Mouse (Mus musculus): ENCODE data around the gene Ly6g5c. TPM values are rescaled to one million over a fixed set of nuclear protein-coding genes. Genes with fewer than 3 reads are reported as not detected.

Gene Ly6g5c
- total and polyA plus RNA-seq, 3 experiments = not detected

DNA sequence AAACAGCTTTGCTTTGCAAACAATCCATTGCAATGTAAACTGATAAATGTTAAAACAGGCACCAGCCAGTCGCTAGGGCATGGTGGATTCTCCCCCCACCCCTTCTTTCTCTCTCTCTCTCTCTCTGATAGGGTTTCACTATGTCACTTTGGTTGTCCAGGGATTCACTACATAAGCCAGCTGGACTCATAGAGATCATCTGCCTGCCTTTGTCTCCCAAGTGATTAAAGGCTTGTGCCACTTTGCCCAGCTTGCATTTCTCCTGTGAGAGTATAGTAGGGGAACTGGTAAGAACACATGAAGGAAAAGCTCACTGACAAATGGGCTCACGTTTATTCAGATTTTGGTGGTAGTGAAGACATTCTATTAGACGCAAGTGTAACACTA lies 24.1 kb downstream of the Ly6g5c start:
- Histone ChIP-seq H3K9me3 (replicated peaks) (no peaks in the 10 kb centered on the region), H3K4me1 (ENCODE audit: insufficient read depth, low read depth, low read length) (peaks cover 41% of the 10 kb centered on the region), H3K27me3 (ENCODE audit: insufficient read depth, low read length) (no peaks in the 10 kb centered on the region), H3K36me3 (replicated peaks) (peaks cover 54% of the 10 kb centered on the region), H3K4me3 (ENCODE audit: low read depth, low read length) (no peak overlapping the region)
- DNase-seq (ENCODE audit: low spot score) = no peak
- TF ChIP-seq CTCF (IDR thresholded peaks at IDR 0.05; ENCODE audit: low read depth, low read length) = no peak
- no peak for TF ChIP-seq GATA1 (IDR thresholded peaks at IDR 0.05; ENCODE audit: borderline replicate concordance, low read length)
- no peak for TF ChIP-seq GATA2 (IDR thresholded peaks at IDR 0.05; ENCODE audit: borderline replicate concordance, low read depth, low read length)
- no peak for TF ChIP-seq TAL1 (conservative IDR thresholded peaks at IDR 0.05; ENCODE audit: low read depth, low read length)
- no peak for TF ChIP-seq POLR2AphosphoS5 (IDR thresholded peaks at IDR 0.05; ENCODE audit: insufficient replicate concordance, low read depth, low read length)
- ATAC-seq (ENCODE audit: extremely low read depth, insufficient number of reproducible peaks, low FRiP score, poor library complexity, severe bottlenecking) = no peak

DNA sequence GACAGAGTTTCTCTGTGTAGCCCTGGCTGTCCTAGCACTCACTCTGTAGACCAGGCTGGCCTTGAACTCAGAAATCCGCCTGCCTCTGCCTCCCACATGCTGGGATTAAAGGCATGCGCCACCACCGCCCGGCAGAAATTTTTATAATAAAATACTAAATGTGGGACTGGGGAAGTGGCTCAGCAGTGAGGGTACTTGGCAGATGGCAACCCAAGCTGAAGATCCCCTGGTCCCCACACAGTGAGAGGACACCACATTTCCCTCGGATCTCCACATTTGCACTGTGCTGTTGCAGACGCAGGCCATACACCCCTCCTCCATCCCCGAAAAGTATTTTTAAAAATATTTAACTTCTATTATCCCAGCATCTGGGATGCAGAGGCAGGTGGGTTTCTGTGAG lies 25.4 kb downstream of the Ly6g5c start:
- H3K9me3 ChIP-seq (replicated peaks) = no peaks in the 10 kb centered on the region
- ATAC-seq (ENCODE audit: extremely low read depth, insufficient number of reproducible peaks, low FRiP score, poor library complexity, severe bottlenecking) (no peak), DNase-seq (ENCODE audit: low spot score) (no peak)
- TF ChIP-seq GATA1 (IDR thresholded peaks at IDR 0.05; ENCODE audit: borderline replicate concordance, low read length) (no peak), GATA2 (IDR thresholded peaks at IDR 0.05; ENCODE audit: borderline replicate concordance, low read depth, low read length) (no peak), CTCF (IDR thresholded peaks at IDR 0.05; ENCODE audit: low read depth, low read length) (no peak), POLR2AphosphoS5 (IDR thresholded peaks at IDR 0.05; ENCODE audit: insufficient replicate concordance, low read depth, low read length) (no peak), TAL1 (conservative IDR thresholded peaks at IDR 0.05; ENCODE audit: low read depth, low read length) (no peak)
- peaks cover 55% of the 10 kb centered on the region for H3K36me3 ChIP-seq (replicated peaks)
- no peak overlapping the region; the same call in 1 of the 2 replicates for H3K4me3 ChIP-seq (ENCODE audit: low read depth, low read length)
- H3K4me1 ChIP-seq (ENCODE audit: insufficient read depth, low read depth, low read length) = peaks cover 42% of the 10 kb centered on the region
- H3K27me3 ChIP-seq (ENCODE audit: insufficient read depth, low read length) = no peaks in the 10 kb centered on the region

DNA sequence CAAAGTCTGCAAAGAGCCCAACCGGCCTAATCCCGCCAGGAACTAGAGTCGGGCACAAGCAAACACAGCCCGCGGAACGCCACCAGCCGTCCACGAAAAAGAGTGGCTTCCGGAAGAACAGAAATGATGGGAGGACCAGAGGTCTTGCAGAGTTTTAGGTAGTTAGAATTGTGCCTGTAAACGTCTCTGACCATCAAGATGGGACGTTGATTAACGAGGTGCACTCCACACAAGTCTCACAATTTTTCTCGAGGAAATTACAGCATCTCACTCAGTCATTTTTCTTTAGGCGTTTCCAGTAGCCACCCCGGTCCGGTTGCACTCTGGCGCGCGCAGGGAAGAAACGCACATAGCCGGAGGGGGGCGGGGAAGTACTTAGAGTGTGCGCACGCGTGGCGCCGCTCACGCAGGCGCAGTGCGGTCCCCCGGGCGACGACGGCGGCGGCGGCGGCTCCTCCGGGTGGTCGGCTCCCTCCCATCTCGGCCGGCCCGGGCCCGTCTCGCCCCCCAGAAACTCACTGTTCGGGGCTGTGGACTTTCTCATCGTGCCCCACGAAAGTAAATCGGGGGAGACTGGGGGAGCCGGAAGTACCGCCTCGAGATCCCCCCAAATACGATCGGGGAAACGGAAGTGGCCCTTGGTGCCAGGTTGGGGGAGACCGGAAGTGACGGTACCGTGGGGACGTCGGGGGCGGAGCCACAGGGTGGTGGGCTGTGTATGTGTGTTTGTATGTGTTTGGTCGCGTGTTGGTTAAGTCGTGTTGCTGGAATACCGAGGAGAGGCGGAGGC lies 26.9 kb downstream of the Ly6g5c start, which contains the start of gene Bag6:
Gene Bag6 (plus strand): TSS at position 378 of the 790 bp plus-strand sequence.
- ATAC-seq (ENCODE audit: extremely low read depth, insufficient number of reproducible peaks, low FRiP score, poor library complexity, severe bottlenecking) (peak; percentile 74), DNase-seq (ENCODE audit: low spot score) (peak; percentile 89)
- peaks cover 43% of the 10 kb centered on the region for H3K4me1 ChIP-seq (ENCODE audit: insufficient read depth, low read depth, low read length)
- no peaks in the 10 kb centered on the region for H3K27me3 ChIP-seq (ENCODE audit: insufficient read depth, low read length)
- TF ChIP-seq POLR2AphosphoS5 (IDR thresholded peaks at IDR 0.05; ENCODE audit: insufficient replicate concordance, low read depth, low read length) = no peak
- TF ChIP-seq GATA2 (IDR thresholded peaks at IDR 0.05; ENCODE audit: borderline replicate concordance, low read depth, low read length) = no peak
- no peak for TF ChIP-seq TAL1 (conservative IDR thresholded peaks at IDR 0.05; ENCODE audit: low read depth, low read length)
- no peak for TF ChIP-seq CTCF (IDR thresholded peaks at IDR 0.05; ENCODE audit: low read depth, low read length)
- no peak for TF ChIP-seq GATA1 (IDR thresholded peaks at IDR 0.05; ENCODE audit: borderline replicate concordance, low read length)
- H3K9me3 ChIP-seq (replicated peaks) = no peaks in the 10 kb centered on the region
- peak within 1 kb of the TSS; percentile 99 for H3K4me3 ChIP-seq (ENCODE audit: low read depth, low read length)
- peaks cover 57% of the 10 kb centered on the region for H3K36me3 ChIP-seq (replicated peaks)

DNA sequence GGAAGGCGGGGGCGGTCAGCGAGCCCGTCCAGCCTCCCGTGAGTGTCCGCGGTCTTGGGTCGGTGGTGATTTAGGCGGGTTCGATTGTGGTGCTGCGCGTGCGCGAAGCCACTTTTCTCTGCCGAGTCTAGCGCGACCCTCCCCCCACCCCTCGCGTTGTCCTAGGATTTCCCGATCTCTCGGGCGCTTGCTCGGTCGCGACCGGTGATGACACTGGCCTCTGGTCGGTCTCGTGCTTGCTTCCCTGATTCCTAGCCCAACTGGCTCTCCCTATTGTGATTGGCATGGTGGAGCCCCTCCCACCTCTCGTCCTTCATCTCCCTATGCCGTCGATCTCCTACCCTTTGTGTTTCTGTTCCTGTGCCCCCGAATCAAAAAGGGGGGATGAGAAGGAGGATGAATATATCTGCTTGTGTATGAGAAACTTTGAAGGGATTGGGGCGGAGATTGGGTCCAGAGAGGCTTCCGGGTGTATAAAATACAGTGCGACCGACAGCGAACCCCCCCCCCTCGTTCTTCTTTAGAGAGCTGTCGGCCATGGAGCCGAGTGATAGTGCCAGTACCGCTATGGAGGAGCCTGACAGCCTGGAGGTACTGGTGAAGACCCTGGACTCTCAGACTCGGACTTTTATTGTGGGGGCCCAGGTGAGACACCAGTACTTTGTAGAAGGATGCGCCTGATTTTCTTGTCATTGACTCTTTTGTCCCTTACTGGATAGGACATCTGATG lies 27.7 kb downstream of the Ly6g5c start:
- TF ChIP-seq GATA2 (IDR thresholded peaks at IDR 0.05; ENCODE audit: borderline replicate concordance, low read depth, low read length) = no peak
- TF ChIP-seq GATA1 (IDR thresholded peaks at IDR 0.05; ENCODE audit: borderline replicate concordance, low read length) = no peak

DNA sequence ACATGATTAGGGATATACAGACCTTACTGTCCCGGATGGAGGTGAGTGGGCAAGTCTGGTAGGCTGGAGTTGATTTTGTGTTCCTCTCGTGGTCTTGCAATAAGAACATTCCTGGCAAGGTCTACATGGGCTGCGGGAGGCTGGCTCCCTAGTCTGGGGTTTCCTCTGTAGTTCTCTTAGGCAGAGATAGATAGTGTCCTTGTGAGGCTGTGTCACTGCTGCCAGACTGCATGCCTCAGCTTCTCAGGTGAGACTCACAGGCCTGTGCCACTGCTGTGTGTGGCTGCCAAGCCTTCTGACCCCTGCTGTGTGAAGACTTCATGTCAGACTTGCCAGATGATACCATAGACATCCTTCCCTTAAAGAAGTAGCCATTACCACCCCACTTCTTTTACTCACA lies 31.2 kb downstream of the Ly6g5c start:
- DNase-seq (ENCODE audit: low spot score) (no peak), ATAC-seq (ENCODE audit: extremely low read depth, insufficient number of reproducible peaks, low FRiP score, poor library complexity, severe bottlenecking) (no peak)
- Histone ChIP-seq H3K36me3 (replicated peaks) (peaks cover 76% of the 10 kb centered on the region), H3K9me3 (replicated peaks) (peaks cover 3% of the 10 kb centered on the region), H3K4me1 (ENCODE audit: insufficient read depth, low read depth, low read length) (peaks cover 47% of the 10 kb centered on the region), H3K4me3 (ENCODE audit: low read depth, low read length) (no peak overlapping the region), H3K27me3 (ENCODE audit: insufficient read depth, low read length) (no peaks in the 10 kb centered on the region)
- TF ChIP-seq CTCF (IDR thresholded peaks at IDR 0.05; ENCODE audit: low read depth, low read length) (no peak), GATA2 (IDR thresholded peaks at IDR 0.05; ENCODE audit: borderline replicate concordance, low read depth, low read length) (no peak), TAL1 (conservative IDR thresholded peaks at IDR 0.05; ENCODE audit: low read depth, low read length) (no peak), GATA1 (IDR thresholded peaks at IDR 0.05; ENCODE audit: borderline replicate concordance, low read length) (no peak)

More for the DNA sequence above, 27.7 kb downstream of the Ly6g5c start:
- DNase-seq (ENCODE audit: low spot score) (peak; percentile 66), ATAC-seq (ENCODE audit: extremely low read depth, insufficient number of reproducible peaks, low FRiP score, poor library complexity, severe bottlenecking) (peak; percentile 51; the same call in 1 of the 2 replicates)
- H3K4me1 ChIP-seq (ENCODE audit: insufficient read depth, low read depth, low read length) = peaks cover 49% of the 10 kb centered on the region
- H3K9me3 ChIP-seq (replicated peaks) = no peaks in the 10 kb centered on the region
- H3K4me3 ChIP-seq (ENCODE audit: low read depth, low read length) = peak overlapping the region; percentile 99
- H3K36me3 ChIP-seq (replicated peaks) = peaks cover 57% of the 10 kb centered on the region
- H3K27me3 ChIP-seq (ENCODE audit: insufficient read depth, low read length) = no peaks in the 10 kb centered on the region

DNA sequence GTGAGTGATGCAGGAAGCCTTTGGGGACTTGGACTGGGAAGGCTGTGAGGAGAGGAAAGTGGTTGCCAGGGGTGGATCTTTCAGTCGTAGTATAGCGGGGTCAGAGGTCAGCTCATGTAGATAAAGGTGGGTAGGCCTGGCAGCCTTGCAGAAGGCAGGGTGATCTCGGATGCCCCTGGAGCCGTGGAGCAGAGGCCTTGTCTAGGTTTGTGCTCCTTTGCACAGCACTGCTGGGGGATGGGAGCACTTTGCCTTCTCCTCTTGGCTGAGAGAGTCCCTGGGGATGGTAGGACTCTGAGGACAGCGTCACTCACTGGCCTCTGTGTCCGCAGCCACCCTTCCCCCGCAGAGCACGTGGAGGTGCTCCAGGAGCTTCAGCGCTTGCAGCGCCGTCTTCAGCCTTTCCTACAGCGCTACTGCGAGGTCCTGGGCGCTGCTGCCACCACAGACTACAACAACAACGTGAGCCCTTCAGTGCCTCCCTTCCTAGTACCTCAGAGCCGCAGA lies 32.5 kb downstream of the Ly6g5c start:
- H3K27me3 ChIP-seq (ENCODE audit: insufficient read depth, low read length) = no peaks in the 10 kb centered on the region
- no peak for TF ChIP-seq POLR2AphosphoS5 (IDR thresholded peaks at IDR 0.05; ENCODE audit: insufficient replicate concordance, low read depth, low read length)
- no peak for TF ChIP-seq TAL1 (conservative IDR thresholded peaks at IDR 0.05; ENCODE audit: low read depth, low read length)
- no peak for TF ChIP-seq GATA2 (IDR thresholded peaks at IDR 0.05; ENCODE audit: borderline replicate concordance, low read depth, low read length)
- TF ChIP-seq GATA1 (IDR thresholded peaks at IDR 0.05; ENCODE audit: borderline replicate concordance, low read length) = no peak
- no peak for TF ChIP-seq CTCF (IDR thresholded peaks at IDR 0.05; ENCODE audit: low read depth, low read length)
- DNase-seq (ENCODE audit: low spot score) = no peak
- H3K4me3 ChIP-seq (ENCODE audit: low read depth, low read length) = no peak overlapping the region
- ATAC-seq (ENCODE audit: extremely low read depth, insufficient number of reproducible peaks, low FRiP score, poor library complexity, severe bottlenecking) = no peak
- peaks cover 89% of the 10 kb centered on the region for H3K36me3 ChIP-seq (replicated peaks)
- peaks cover 3% of the 10 kb centered on the region for H3K9me3 ChIP-seq (replicated peaks)
- H3K4me1 ChIP-seq (ENCODE audit: insufficient read depth, low read depth, low read length) = peaks cover 48% of the 10 kb centered on the region

All from G1E (cell line).